In genomic region chr5:66886410-66887120, GRCm38 (mm10) we compare ENCODE assay signal across 13 mouse cellular contexts.
"Had no signal": no experiment of that assay in that cellular context is flagged by ENCODE, and none has a peak within 500 bp of the region (broad histone marks: within the 10 kb centered on the region; RNA-seq: fewer than 3 reads in every experiment).

No protein-coding gene starts in this region.

- H3K27ac ChIP-seq: hindbrain, embryonic 15.5 days; liver, embryonic 14.5 days; macrophage; midbrain, embryonic 12.5 days; stomach, postnatal 0 days had no signal

- H3K27me3 ChIP-seq: hindbrain, embryonic 15.5 days; megakaryocyte, embryonic 14.5 days; midbrain, embryonic 12.5 days had no signal

- H3K4me1 ChIP-seq: megakaryocyte, embryonic 14.5 days; midbrain, embryonic 12.5 days had no signal

- DNase-seq: kidney, adult 8-10 months; kidney, postnatal 25 days; left cerebral cortex, postnatal 4 days; right cerebral cortex, adult 18-20 months; right cerebral cortex, postnatal 25 days; thymus, postnatal 4 days had no signal

- H3K4me3 ChIP-seq: hindbrain, embryonic 15.5 days; megakaryocyte, embryonic 14.5 days; midbrain, embryonic 12.5 days had no signal

- H3K36me3 ChIP-seq: hindbrain, embryonic 15.5 days; midbrain, embryonic 12.5 days had no signal

- ATAC-seq: intestine, postnatal 0 days had no signal

- H3K4me2 ChIP-seq: hindbrain, embryonic 15.5 days; midbrain, embryonic 12.5 days had no signal

- H3K9ac ChIP-seq: hindbrain, embryonic 15.5 days; liver, embryonic 14.5 days; midbrain, embryonic 12.5 days had no signal
